Mouse (Mus musculus) megakaryocyte, embryonic 14.5 days (primary cell): Measurements from ENCODE around the gene Adam15.

Source experiments
- FLI1 ChIP-seq: IDR thresholded peaks from 2 replicates; pipeline ENCODE4 v1.6.1; 2012; ENCODE audit warnings: low read length, inconsistent platforms, mixed read lengths
- GATA1 ChIP-seq: IDR thresholded peaks from 3 replicates; pipeline ENCODE4 v1.6.1; 2012; ENCODE audit warnings: mixed read lengths, low read length, inconsistent platforms, borderline replicate concordance

GRCm38 (mm10) chr3:89320581-89321182 lies 29.1 kb downstream of the Adam15 start:
- TF ChIP-seq GATA1 = no peak
- no peak for TF ChIP-seq FLI1
